Mouse (Mus musculus) ES-E14 (cell line): Measurements from ENCODE around the gene Sertad3. TPM values are rescaled to one million over a fixed set of nuclear protein-coding genes. Genes with fewer than 3 reads are reported as not detected.

Experiments
- DNase-seq: peaks from one replicate; pipeline ENCODE4 v3.0.0-alpha.2; 2013; ENCODE audit warnings: low read depth, low spot score
- H3K27ac ChIP-seq: 2 replicates; pipeline ENCODE4 v1.5.1; 2012; ENCODE audit warnings: low read depth, mild to moderate bottlenecking, low read length, moderate library complexity, mixed read lengths; ENCODE audit not compliant: poor library complexity, insufficient read depth, severe bottlenecking
- H3K36me3 ChIP-seq: 2 replicates; pipeline ENCODE4 v1.6.1; 2012; ENCODE audit warnings: mild to moderate bottlenecking, low read length, moderate library complexity, mixed read lengths; ENCODE audit not compliant: control insufficient read depth, poor library complexity, insufficient read depth, severe bottlenecking
- H3K4me1 ChIP-seq, 2 experiments: fragments of 150-350 bp in 1 of 2; sonication (generic) in 1 of 2; 2 replicates each; pipeline ENCODE4 v1.6.1; 2012; ENCODE audit warnings: low read length in 2 of 2, mild to moderate bottlenecking in 1 of 2, mixed read lengths in 1 of 2; ENCODE audit not compliant: control insufficient read depth in 2 of 2, insufficient read depth in 2 of 2, poor library complexity in 1 of 2
- H3K4me3 ChIP-seq, 2 experiments: fragments of 150-350 bp in 1 of 2; sonication (generic) in 1 of 2; 2 replicates each; pipeline ENCODE4 v1.5.1; 2012; ENCODE audit warnings: low read length in 2 of 2, low read depth in 1 of 2, mild to moderate bottlenecking in 1 of 2, mixed read lengths in 1 of 2; ENCODE audit not compliant: insufficient read depth in 1 of 2, poor library complexity in 1 of 2, severe bottlenecking in 1 of 2
- H3K9ac ChIP-seq: 2 replicates; pipeline ENCODE4 v1.6.1; 2012; ENCODE audit warnings: low read depth, mild to moderate bottlenecking, low read length, mixed read lengths; ENCODE audit not compliant: poor library complexity, insufficient read depth, severe bottlenecking
- H3K9me3 ChIP-seq: fragments of 150-350 bp; sonication (generic); 2 replicates; pipeline ENCODE4 v1.6.1; 2012; ENCODE audit warnings: low read depth, mild to moderate bottlenecking, low read length; ENCODE audit not compliant: control insufficient read depth, insufficient read depth
- CHD2 ChIP-seq: IDR thresholded peaks from 2 replicates; pipeline ENCODE4 v1.6.1; 2014; ENCODE audit warnings: mild to moderate bottlenecking, low read depth, low read length, inconsistent platforms
- HCFC1 ChIP-seq: IDR thresholded peaks from 2 replicates; pipeline ENCODE4 v1.6.1; 2012; ENCODE audit warnings: low read length, inconsistent platforms, borderline replicate concordance; ENCODE audit not compliant: insufficient read depth
- MAFK ChIP-seq: IDR thresholded peaks from 2 replicates; pipeline ENCODE4 v1.6.1; 2014; ENCODE audit warnings: mild to moderate bottlenecking, low read depth, low read length, inconsistent platforms; ENCODE audit not compliant: insufficient read depth
- ZC3H11A ChIP-seq: IDR thresholded peaks from 2 replicates; pipeline ENCODE4 v1.6.1; 2012; ENCODE audit warnings: low read depth, mild to moderate bottlenecking, inconsistent platforms, low read length, borderline replicate concordance
- ZNF384 ChIP-seq: IDR thresholded peaks from 2 replicates; pipeline ENCODE4 v1.6.1; 2012; ENCODE audit warnings: low read depth, low read length, inconsistent platforms
- in situ Hi-C, 2 experiments: fragments of 600-800 bp; cut with MboI; formaldehyde crosslinking; loops; one replicate each; pipeline ENCODE4 v1.15.1; 2025; ENCODE audit warnings: low sequenced_read_pairs in 2 of 2, inconsistent platforms in 1 of 2; ENCODE audit not compliant: unreplicated experiment in 2 of 2
- total RNA-seq: library from RNA; depleted of rRNA; stranded (reverse); fragments of 300-350 nt; gene quantifications from 2 replicates; pipeline ENCODE4 v1.2.3, GENCODE M21; 2012

The Sertad3 gene
- total RNA-seq, 1 experiment: 5.4 TPM

DNA sequence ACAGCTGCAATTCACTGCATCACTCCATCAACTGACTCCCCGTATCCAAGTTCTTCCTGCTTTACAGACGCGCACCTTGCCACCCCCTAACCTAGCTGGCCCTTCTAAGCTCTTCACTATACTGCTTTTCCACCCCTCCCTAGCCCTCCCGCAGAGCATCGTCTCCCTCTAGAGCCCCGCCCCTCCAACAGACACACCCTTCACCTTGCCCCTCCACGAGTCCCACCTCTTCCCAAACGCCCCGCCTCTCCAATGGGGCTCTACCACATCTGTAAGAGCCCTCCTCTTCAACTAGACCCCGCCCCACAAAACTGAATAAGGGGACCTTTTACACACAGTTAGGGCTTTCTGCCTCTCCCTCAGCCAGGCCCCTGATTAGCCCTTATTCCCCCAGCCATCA, 39.8 kb upstream of the Sertad3 start:
- peak overlapping the region; percentile 51 to 58 for H3K4me3 ChIP-seq
- H3K36me3 ChIP-seq: no peaks in the 10 kb centered on the region
- peak overlapping the region; percentile 7; the same call in 1 of the 2 replicates for H3K27ac ChIP-seq
- H3K9ac ChIP-seq: peak overlapping the region; percentile 19; the same call in 1 of the 2 replicates
- in situ Hi-C loops: no loop called here
- DNase-seq: peak; percentile 86
- TF ChIP-seq MAFK (no peak), CHD2 (no peak), ZNF384 (no peak), ZC3H11A (no peak), HCFC1 (no peak)
- no peaks in the 10 kb centered on the region for H3K9me3 ChIP-seq
- peaks cover 0 to 9% of the 10 kb centered on the region in 2 experiments; a peak in 2 of 4 replicates for H3K4me1 ChIP-seq

DNA sequence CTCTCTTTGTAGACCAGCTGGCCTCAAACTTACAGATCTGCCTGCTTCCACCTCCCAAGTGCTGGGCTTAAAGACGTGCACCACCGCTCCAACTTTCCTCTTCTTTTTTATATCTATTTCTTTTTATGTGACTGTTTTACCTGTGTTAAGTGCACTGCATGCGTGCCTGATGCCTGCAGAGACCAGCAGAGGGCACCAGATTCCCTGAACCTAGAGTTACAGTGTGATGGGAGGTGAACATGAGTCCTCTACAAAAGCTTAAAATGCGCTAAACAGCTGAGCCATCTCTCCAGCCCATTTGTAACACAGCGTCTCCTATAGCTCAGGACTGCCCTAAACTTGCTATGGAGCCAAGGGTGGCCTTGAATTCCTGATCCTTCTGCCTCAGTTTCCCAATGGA, 36.0 kb upstream of the Sertad3 start:
- H3K27ac ChIP-seq: no peak overlapping the region
- peaks cover 0 to 12% of the 10 kb centered on the region in 2 experiments; a peak in 1 of 4 replicates for H3K4me1 ChIP-seq
- peak; percentile 63 for DNase-seq
- no peaks in the 10 kb centered on the region for H3K9me3 ChIP-seq
- no peak overlapping the region for H3K9ac ChIP-seq
- no peak for TF ChIP-seq MAFK
- no peak for TF ChIP-seq ZNF384
- no peak for TF ChIP-seq HCFC1
- no peak for TF ChIP-seq CHD2
- TF ChIP-seq ZC3H11A: no peak
- in situ Hi-C loops: no loop called here
- no peak overlapping the region for H3K4me3 ChIP-seq
- no peaks in the 10 kb centered on the region for H3K36me3 ChIP-seq

DNA sequence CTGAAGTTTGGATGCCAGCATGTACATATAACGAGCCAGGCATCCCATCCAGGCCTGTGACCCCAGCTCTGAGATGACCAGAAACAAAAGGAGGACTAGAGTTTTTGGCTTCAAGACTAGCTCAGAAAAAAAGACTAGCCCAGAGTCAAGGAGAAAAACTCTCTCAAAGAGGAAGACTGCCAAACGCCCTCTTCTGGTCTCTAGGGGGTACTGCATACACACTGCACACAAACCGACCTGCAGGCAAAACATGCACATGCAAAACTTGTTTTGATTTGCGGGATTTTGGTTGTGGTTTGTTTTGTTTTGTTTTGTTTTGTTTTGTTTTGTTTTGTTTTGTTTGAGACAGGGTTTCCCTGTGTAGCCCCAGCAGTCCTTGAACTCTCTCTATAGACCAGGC, 33.6 kb upstream of the Sertad3 start:
- in situ Hi-C loops: no loop called here
- no peak for TF ChIP-seq MAFK
- TF ChIP-seq ZNF384: peak; percentile 49; the same call in 1 of the 2 replicates
- TF ChIP-seq HCFC1: no peak
- DNase-seq: no peak
- Histone ChIP-seq H3K9ac (no peak overlapping the region), H3K4me1 (peaks cover 0 to 5% of the 10 kb centered on the region in 2 experiments; a peak in 1 of 4 replicates), H3K36me3 (no peaks in the 10 kb centered on the region), H3K4me3 (no peak overlapping the region), H3K9me3 (no peaks in the 10 kb centered on the region), H3K27ac (no peak overlapping the region)

DNA sequence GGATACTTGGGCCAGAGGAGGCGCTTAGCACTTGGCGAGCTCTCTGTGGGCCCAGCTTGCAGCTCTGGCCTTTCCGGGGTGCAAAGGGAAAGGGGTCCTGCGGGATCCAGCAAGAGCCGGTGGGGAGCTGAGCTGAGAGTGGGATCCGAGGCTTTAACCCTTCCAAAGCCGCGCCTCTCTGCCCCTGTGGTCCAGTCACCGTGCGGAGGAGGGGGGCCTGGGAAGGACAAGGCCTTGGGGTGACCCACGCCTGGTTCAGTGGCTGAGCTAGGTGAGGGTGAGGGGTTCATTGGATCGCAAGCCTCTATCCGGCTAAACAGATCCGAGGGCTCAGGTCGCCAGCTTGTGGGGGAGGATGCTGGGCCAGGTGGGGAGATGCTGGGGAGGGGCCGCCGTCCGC, 27.5 kb upstream of the Sertad3 start:
- peak overlapping the region; percentile 65 for H3K9ac ChIP-seq
- DNase-seq: no peak
- peak overlapping the region; percentile 64 to 74 for H3K4me3 ChIP-seq
- H3K36me3 ChIP-seq: no peaks in the 10 kb centered on the region
- TF ChIP-seq HCFC1: no peak
- TF ChIP-seq MAFK: no peak
- H3K9me3 ChIP-seq: no peaks in the 10 kb centered on the region
- in situ Hi-C loops: no loop called here
- H3K4me1 ChIP-seq: peaks cover 0 to 9% of the 10 kb centered on the region in 2 experiments; a peak in 1 of 4 replicates
- H3K27ac ChIP-seq: no peak overlapping the region
